Mouse (Mus musculus): ENCODE results near the gene Apoc3.
A peak's percentile ranks its signal among the peaks of the same experiment; 100 is the strongest.

Gene Apoc3

GRCm38 (mm10) chr9:46235596-46235648 is at the start of gene Apoc3:
Apoc3 (minus strand) TSS chr9:46235636.
- DNase-seq (ENCODE audit: low spot score in 2 of 2): no peak

GRCm38 (mm10) chr9:46282631-46283436 is 47.4 kb upstream of the Apoc3 start, which contains the start of gene Bud13:
Bud13 (plus strand) TSS chr9:46283008.
- peak; percentile 97 to 99 for DNase-seq (ENCODE audit: low spot score in 2 of 2)

- no peak for DNase-seq (ENCODE audit: low spot score in 2 of 2)
Observed at GRCm38 (mm10) chr9:46274494-46274893, 39.1 kb upstream of the Apoc3 start.

- peak; percentile 82 to 91 for DNase-seq (ENCODE audit: low spot score in 2 of 2)
Observed at GRCm38 (mm10) chr9:46272677-46273454, 37.4 kb upstream of the Apoc3 start, which contains the start of gene Zpr1. Zpr1 (plus strand) TSS chr9:46273064.

- no peak for DNase-seq (ENCODE audit: low spot score in 2 of 2)
Observed at GRCm38 (mm10) chr9:46272070-46272469, 36.6 kb upstream of the Apoc3 start.

GRCm38 (mm10) chr9:46270782-46271181 is 35.3 kb upstream of the Apoc3 start:
- DNase-seq (ENCODE audit: low spot score in 2 of 2): no peak

GRCm38 (mm10) chr9:46269125-46269524 is 33.7 kb upstream of the Apoc3 start:
- no peak for DNase-seq (ENCODE audit: low spot score in 2 of 2)

- DNase-seq (ENCODE audit: low spot score in 2 of 2): no peak
Observed at GRCm38 (mm10) chr9:46268343-46268873, 33.0 kb upstream of the Apoc3 start, which contains the start of gene Apoa5. Apoa5 (plus strand) TSS chr9:46268633.

GRCm38 (mm10) chr9:46261131-46261530 is 25.7 kb upstream of the Apoc3 start:
- DNase-seq (ENCODE audit: low spot score in 2 of 2): no peak

- no peak for DNase-seq (ENCODE audit: low spot score in 2 of 2)
Observed at GRCm38 (mm10) chr9:46259111-46259510, 23.7 kb upstream of the Apoc3 start.

- no peak for DNase-seq (ENCODE audit: low spot score in 2 of 2)
Observed at GRCm38 (mm10) chr9:46257546-46257945, 22.1 kb upstream of the Apoc3 start.

GRCm38 (mm10) chr9:46256658-46257385 is 21.4 kb upstream of the Apoc3 start:
- no peak for DNase-seq (ENCODE audit: low spot score in 2 of 2)

GRCm38 (mm10) chr9:46256177-46256576 is 20.7 kb upstream of the Apoc3 start:
- DNase-seq (ENCODE audit: low spot score in 2 of 2): no peak

GRCm38 (mm10) chr9:46246752-46247324 is 11.4 kb upstream of the Apoc3 start:
- no peak for DNase-seq (ENCODE audit: low spot score in 2 of 2)

GRCm38 (mm10) chr9:46243584-46243983 is 8.1 kb upstream of the Apoc3 start:
- DNase-seq (ENCODE audit: low spot score in 2 of 2): no peak

GRCm38 (mm10) chr9:46243122-46243521 is 7.7 kb upstream of the Apoc3 start:
- DNase-seq (ENCODE audit: low spot score in 2 of 2): no peak

- DNase-seq (ENCODE audit: low spot score in 2 of 2): no peak
Observed at GRCm38 (mm10) chr9:46241818-46242217, 6.4 kb upstream of the Apoc3 start.

- DNase-seq (ENCODE audit: low spot score in 2 of 2): no peak
Observed at GRCm38 (mm10) chr9:46240526-46241153, 5.2 kb upstream of the Apoc3 start, which contains the start of gene Apoa4. Apoa4 (plus strand) TSS chr9:46240696.

- no peak for DNase-seq (ENCODE audit: low spot score in 2 of 2)
Observed at GRCm38 (mm10) chr9:46238850-46239249, 3.4 kb upstream of the Apoc3 start.

- no peak for DNase-seq (ENCODE audit: low spot score in 2 of 2)
Observed at GRCm38 (mm10) chr9:46235649-46236048, 213 bp upstream of the Apoc3 start.

- DNase-seq (ENCODE audit: low spot score in 2 of 2): no peak
Observed at GRCm38 (mm10) chr9:46235196-46235595, 240 bp downstream of the Apoc3 start.

Measured in spleen, postnatal 4 days (tissue).